Mouse (Mus musculus): ENCODE results near the gene Kcnj4. TPM values are rescaled to one million over a fixed set of nuclear protein-coding genes. Genes with fewer than 3 reads are reported as not detected.

Kcnj4 gene
- total RNA-seq, 2 experiments from 2014 or later = not detected

DNA sequence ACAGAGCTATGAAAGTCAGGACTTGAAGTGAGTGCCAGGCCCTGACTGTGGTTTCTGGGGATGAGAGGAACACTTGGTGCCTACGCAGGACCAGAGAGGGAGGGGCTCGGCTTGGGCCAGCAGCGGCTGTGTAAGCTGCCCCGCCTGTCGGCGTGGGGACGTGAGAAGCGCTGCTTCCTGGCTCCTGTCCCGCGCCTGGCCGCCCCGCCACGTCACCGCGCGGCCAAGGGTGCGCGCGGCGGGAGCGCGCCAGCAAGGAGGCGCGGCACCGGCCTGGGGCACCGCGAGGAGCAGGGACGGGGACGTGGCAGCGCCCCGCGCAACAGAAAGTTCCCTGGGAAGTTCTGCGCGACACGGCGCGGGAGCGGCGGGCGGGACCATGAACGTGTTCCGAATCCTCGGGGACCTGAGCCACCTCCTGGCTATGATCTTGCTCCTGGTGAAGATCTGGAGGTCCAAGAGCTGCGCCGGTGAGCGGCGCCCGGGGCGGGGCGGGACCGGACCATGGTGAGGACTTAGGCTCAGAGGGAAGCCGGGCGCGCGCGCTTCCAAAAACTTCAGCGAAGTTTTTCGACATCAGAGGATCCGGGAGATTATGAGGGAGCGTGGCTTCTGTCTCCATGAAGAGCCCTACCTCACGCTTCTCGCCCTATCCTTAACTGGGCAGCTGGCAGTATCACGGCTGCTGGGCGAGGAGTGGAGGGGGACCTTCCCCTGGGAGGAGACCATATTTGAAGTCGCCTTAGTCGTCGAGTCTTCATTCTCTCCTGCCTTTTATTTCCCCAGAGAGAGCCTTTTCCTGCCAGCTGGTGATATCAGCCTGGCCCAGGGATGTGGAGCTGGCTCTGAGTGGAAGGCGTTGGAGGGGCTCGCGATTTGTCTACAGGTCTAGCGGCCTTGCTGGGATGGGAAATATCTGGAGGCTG lies 11.4 kb upstream of the Kcnj4 start, which contains the start of gene Kdelr3:
Kdelr3 (plus strand) TSS at position 241 of the 926 bp plus-strand sequence.
- intact Hi-C loops (cut with DNase I) = no loop called here
- peak; percentile 80 to 85 for DNase-seq

DNA sequence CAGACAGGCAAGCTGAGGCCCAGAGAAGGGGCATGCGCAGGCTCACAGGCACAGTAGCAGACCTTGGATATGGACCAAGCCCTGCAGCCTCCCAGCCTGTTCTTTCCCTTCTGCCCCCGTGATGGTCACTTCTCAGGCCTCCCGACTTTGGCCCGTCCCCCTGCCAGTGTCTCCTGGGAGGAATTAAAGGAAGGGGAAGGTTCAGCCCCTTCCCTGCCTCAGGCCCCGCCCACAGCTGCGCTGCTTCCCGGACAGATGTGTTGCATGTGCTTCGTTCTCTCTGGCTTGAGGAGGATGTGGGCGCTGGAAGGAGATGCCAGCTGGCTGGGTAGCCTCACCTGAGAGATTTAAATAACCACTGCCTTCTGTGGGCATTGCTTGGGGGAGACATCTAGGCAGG lies 8.9 kb upstream of the Kcnj4 start:
- intact Hi-C loops (cut with DNase I) = no loop called here
- no peak for DNase-seq

DNA sequence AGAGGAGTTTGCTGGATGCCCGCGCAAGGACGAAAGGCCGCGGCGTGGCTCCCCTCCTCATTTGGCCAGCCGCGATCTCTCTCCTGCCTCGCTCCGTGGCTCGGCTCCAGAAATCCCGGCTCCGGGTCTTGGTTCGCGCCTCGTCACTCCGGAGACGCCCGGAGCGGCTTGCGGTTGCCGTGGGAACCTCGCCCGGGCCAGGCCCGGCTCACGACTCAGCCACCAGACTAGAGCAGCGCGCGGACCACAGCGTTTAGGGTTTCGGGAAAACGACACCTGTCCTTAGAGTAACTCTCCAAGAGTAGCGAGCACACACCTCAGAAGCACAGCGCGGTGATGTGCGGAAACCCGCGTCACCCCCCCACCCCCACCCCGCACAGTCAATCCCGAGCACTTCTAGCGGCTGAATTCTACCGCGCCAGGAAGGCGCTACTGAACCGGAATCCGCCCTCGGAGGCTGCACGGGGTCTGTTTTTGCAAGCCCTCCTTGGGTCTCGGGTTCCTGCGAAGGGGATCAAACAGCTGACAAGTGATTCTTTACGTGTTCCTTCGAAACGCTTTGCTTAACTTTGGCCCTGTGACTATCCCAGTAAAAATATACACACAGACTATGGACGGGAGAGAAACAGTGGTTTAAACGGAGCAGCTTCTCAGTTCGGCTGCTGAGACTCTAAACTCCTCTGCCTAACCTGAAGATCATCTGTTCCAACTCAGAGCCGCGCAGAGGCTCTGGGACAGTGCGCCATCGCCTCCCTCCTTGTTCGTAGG lies 6.7 kb upstream of the Kcnj4 start:
- intact Hi-C loops (cut with DNase I) = no loop called here

DNA sequence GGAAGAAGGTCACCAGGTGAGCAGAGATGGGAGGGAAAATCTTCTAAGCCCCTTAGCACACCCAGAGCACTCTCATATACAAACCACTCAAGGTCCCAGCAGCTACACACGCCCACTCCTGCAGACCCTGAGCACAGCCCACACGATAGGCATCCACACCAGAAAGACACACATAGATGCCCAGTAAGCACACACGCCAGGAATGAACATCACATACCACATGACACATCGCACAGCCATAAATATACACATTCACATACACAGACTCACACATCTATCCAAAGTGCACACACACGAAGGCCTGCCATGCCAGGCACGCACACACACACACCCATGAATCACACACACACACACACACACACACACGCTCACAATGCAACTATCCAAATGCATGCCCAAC lies 5.4 kb upstream of the Kcnj4 start:
- intact Hi-C loops (cut with DNase I) = no loop called here
- no peak for DNase-seq

More for the DNA sequence above, 6.7 kb upstream of the Kcnj4 start:
- DNase-seq = peak; percentile 70 to 75

DNA sequence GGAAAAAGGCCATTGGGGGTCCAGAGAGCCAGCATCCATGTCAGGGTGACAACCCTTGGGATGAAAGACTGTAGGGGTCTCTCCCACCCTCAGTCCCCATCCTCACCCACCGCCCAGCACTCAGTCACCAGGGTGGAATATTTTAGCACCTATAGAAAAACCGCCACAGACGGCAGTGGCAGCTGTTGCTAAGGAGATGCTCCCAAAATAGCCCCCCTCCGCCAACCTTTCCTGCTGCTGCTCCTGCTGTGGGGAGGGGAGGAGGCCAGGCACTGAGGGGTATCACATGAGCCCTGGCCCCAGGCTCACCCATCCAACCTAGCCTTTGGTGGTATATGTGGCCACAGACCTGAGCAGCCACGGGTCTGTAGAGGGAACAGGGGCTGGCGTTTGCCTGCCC lies 5.0 kb upstream of the Kcnj4 start:
- intact Hi-C loops (cut with DNase I) = no loop called here
- no peak for DNase-seq

DNA sequence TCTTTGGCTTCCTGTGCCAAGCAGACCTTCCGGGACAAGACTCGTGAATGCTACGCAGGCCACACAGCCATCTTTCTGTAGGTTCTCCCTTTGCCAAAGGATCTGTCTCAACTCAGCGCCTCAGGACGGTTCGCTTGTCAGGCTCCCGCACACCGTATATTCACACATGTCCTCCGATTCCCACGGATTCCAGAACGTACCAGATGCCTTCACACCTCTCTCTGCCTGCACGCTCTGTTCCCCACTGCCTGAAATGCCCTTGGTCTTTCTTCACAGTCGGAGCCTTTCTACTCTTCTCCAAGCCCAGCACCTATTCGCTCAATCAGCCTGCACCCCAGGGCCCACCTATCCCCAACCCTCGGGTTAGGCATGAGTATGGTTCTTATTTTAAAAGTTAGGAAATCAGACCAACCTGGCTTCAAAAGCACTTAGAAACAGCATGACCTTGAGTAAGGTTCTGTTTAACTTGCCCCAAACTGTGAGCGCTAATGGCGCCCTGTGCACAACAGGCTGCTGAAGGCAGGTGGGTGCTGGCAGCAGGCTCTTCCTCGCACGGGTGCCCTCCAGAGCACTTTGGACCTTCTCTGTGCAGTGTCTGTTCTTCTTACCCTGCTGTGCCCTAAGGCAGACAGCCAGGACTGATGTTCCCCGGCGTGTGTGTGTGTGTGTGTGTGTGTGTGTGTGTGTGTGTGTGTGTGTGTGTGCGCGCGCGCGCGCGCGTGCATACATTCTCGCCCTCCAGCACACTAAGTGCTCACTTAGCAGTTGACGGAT lies 2.2 kb upstream of the Kcnj4 start:
- no peak for DNase-seq
- intact Hi-C loops (cut with DNase I) = no loop called here

DNA sequence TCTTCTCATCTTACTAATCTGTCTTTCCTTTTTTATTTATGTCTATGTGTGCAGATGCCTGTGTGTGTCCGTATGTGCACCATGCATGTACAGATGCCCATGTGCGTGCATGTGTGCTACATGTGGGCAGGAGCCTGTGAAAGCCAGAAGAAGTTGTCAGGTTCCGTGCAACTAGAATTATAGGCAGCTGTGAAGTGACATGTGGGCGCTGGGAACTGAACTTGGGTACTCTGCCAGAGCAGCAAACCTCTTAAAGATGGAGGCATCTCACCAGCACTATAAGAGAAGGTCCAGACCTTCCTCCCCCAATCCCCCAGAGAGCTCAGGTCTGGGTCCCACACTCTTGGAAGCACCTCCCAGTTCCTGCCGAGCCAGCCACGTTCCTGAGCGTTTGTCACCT lies 1.4 kb upstream of the Kcnj4 start:
- no peak for DNase-seq
- intact Hi-C loops (cut with DNase I) = no loop called here

DNA sequence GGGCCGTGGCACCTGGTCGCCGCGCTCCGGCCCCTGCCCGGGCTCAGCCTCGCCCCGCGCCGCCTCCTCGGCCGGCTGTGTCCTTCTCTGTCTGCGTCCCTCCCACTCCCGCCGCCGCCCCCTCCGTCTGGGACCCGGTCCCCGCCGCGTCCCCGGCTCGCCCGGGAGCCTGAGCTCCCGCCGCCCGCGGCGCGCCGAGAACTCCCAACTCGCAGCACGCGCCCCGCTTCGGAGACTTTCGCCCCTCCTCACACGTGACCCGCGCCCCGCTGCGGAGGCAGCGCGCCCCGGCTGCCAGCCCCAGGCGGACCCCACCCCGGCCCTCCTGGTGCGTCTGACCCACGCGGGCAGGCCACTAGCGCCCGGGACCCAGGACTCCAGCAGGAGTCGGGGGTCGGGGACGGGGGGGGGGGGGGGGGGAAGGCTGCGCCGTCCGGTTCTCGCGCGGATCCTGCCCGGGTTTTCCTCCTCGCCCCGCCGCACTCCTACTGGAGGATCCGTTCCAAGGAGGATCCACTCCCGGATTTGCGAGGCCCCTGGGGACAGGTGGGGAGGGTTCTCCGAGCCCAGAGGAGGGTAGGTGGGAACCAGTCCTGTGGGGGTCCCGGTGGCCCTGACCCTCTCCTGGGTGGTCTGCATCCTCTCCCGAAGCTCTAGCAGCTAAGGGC lies 709 bp upstream of the Kcnj4 start:
- peak; percentile 52 to 55 for DNase-seq
- intact Hi-C loops (cut with DNase I) = no loop called here

DNA sequence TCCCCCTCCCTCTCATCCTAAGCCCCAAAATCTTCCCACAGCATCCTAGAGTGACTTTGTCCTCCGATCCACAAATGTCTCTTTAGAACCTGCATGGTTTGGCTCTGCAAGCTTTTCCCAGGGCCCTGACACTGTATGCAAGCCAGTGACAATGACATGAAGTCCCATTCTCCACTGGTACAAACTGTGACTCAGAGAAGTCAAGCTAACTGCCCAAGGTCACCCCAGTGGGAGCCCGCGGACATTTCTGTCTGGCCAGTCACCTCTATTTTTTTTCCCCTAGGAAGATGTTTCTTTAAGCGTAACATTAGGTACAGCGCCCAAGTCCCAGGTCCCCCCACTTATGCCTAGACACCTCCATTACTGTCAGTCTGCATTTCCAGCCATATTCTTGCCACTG lies 1.6 kb downstream of the Kcnj4 start:
- intact Hi-C loops (cut with DNase I) = no loop called here

DNA sequence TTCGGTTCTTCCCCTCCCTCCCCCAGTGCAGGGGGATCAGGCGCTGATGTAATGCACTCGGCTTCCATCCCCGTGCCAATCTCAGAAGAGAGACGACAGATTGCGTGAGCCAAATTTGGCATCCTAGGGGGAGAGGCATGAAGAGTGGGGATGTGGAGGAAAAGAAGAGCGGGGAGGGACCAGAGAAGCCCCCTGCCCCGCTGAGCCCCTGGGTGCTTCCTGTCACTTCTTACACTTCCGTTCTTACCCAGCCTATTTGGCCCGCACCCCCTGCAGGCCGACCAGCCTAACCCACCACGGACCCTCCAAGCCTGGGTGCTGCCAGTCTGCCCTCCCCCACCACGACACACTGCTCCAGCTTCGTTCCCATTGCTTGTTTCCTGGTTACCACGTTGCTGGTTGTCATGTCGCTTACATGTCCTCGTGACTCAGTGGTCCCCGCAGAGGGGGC lies 2.1 kb downstream of the Kcnj4 start:
- no peak for DNase-seq
- intact Hi-C loops (cut with DNase I) = no loop called here

More for the DNA sequence above, 1.6 kb downstream of the Kcnj4 start:
- no peak for DNase-seq

DNA sequence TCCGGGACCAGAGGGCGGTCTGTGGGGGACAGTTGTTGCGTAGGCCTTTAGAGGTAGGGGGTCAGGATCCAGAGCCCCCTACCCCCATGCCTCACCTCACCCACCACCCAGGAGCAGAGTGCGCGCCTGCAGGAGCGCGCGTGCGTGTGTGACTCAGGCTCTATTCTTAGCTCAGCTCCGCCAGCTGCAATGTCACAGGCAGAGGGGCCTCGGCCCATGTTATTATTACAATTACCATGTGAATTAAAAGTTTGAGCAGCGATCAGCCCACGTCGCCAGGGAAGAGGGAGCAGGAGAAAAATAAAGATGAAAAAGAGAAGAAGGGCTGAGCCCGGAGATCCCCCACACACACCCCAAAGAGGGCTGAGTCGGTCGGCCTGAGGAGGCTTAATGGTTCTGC lies 4.9 kb downstream of the Kcnj4 start:
- DNase-seq = no peak
- intact Hi-C loops (cut with DNase I) = no loop called here

DNA sequence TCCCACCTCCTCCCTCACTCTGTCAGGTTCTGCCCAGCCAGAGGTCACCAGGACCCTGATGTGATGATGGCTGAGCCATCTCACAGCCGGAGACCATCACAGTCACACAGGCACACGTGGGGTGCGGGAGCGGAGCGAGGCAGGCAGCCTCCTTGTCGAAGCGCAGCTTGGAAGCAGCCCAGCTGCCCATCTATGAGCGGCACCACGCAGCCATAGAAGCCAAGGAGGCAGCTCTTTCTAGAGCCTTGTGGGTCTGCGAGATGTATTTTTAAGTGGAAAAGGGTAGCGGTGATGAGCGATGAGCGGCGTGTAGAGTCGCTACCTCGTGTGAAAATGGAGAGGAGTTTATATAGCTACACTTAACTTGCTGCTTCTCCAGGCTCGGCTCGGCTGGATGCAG lies 11.5 kb downstream of the Kcnj4 start:
- intact Hi-C loops (cut with DNase I) = no loop called here
- DNase-seq = no peak

DNA sequence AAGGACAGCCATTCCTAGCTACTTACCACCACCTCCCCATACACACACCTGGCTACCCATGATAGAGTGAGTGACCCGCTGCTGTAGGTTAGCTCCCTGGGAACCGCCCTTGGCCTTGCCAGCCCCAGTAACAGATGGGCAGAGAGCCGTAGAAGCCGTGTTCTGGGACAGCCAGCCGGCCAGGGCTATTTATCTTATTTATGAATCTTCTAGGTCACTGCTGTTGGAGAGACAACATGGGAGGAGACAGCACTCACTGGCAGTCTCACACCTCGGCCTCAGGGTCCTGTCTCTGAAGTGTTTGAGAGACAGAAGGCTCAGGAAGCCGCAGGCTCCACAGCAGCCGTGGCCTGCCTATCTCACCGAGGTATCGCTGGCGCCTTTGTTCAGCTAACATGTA lies 15.6 kb downstream of the Kcnj4 start:
- intact Hi-C loops (cut with DNase I) = loop anchor here (5.0 kb wide), 1 partner anchor 113 kb away; no protein-coding TSS in a partner anchor
- DNase-seq = no peak

DNA sequence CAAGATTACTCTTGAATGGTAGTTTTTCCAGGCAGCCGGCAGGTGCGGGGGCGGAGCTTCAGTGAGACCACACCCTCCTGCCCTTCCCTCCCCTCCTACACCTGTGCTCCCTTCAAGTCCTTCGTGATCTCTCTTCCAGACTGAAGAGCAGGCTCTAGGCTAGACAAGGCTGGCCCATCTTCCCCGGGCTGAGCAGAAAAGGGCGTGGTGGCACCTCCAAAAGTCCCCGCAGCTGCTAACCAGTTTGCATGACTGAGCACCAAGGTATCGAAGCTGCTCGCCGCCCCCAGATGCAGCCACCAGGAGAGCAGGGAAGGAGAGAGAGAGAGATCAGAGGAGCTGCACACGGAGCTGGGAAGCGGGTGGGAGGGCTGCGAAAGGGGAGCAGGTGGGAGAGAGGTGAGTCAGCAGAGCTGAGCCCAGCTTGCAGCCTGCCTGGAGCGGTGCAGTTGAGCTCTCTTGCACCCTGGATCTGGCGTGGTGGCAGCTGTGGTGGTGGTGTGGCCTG lies 23.8 kb downstream of the Kcnj4 start:
- no peak for DNase-seq
- intact Hi-C loops (cut with DNase I) = no loop called here

DNA sequence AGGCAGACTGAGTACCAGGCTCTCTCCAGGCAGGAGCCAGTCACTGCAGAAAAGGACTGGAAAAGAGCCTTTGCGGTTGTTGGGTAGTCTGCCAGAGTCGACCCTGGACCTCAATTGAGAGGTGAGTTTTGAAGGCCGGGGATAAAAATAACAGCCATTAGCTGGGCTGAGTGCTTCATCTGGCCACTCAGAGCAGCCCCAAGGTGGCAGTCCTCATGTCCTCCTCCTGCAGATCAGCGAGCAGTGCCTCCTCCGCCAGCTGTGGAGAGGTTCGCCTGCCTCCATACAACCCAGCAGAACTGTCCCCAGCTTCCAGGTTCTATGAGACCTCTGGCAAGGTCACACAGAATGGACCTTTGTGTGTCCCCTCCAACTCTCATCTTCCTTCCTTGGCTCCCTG lies 27.8 kb downstream of the Kcnj4 start:
- DNase-seq = no peak
- intact Hi-C loops (cut with DNase I) = no loop called here

DNA sequence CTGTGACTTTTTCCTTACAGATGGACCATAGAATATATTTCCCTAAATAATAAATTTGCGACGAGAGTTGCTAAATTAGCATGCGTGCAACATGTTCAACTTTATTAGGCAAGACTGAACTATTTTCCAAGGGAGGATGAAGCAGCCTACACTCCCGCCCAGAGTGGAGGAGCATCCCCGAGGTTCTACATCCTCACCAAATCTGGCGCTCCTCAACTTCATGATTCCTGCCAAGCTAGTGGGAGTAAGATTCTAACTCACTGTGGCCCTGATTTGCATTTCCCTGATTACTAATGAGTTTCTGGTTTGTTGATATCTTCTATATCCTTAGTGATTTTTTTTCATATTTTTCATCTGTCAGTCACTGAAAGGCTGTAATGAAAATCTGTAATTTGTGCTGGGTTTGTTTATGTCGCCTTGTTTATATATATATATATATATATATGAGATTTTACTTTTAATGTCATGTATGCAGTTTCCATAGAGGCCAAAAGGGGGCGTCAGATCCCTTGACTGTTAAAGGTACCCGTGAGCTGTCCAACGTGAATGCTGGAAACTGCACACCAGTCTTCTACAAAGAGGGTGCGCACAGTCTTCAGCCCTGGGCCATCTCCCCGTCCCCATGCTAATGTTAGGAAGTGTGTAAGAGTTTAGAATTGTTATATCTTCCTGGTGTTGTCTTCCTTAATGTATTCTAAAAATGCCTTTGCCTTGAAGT lies 31.2 kb downstream of the Kcnj4 start:
- intact Hi-C loops (cut with DNase I) = no loop called here

DNA sequence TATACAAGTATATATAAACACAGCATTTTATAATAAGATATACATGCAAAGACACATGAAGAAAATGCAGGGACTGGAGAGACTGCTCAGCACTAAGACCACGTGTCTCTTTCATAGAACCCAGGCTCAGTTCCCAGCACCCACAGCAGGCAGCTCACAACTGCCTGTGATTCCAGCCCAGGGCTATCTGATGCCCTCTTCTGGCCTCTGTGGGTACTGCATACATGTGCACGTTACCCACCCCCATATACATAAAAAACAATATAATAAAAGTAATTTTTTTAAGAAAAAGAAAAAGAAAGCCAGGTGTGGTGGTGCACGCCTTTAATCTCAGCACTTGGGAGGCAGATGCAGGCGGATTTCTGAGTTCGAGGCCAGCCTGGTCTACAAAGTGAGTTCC lies 32.0 kb downstream of the Kcnj4 start:
- no peak for DNase-seq
- intact Hi-C loops (cut with DNase I) = no loop called here

More for the DNA sequence above, 31.2 kb downstream of the Kcnj4 start:
- no peak for DNase-seq

DNA sequence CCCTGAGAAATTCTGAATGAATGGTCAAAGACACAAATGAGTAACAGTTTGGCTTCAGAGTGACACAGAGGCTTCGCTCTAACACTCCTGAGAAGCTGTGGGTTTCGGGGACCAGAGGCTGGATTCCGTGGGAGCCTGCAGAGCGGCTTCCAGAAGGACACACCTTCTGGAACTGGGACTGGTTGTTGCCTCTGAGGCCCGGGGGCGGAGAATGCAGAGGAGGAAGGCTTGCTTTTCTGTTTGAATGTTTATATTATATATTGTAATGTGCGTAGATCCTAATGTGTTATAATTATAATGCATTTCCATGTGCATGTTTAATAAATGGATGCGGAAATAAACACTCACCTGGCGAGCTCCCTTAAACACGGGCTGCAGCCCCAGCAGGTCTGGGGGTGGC lies 33.9 kb downstream of the Kcnj4 start:
- no peak for DNase-seq
- intact Hi-C loops (cut with DNase I) = no loop called here

DNA sequence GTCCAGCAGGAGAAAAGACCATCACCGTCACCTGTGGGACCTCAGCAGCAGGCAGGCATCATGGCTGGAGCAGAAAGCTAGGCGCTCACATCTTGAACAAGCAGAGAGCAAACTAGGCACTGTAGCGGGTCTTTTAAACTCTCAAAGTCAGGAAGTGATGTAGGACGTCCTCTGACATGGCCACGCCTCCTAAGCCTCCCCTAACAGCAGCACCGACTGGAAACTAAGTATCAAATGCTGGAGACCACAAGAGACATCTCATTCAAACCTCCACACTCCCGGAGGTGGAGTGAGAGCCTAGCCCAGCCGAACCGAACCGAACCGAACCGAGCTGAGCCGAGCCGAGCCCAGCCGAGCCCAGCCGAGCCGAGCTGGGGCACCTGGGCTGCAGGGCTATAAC lies 34.5 kb downstream of the Kcnj4 start:
- no peak for DNase-seq
- intact Hi-C loops (cut with DNase I) = no loop called here
